Mouse (Mus musculus) right cerebral cortex, postnatal 4 days (tissue): ENCODE results near the gene Gm49027.
"Not testable (repeated sequence)": the region's sequence is repeated elsewhere in the genome, so short reads cannot be mapped to it uniquely, and the experiment has no call there.

Experiments used
- DNase-seq: peaks from one replicate; pipeline ENCODE4 v3.0.0-alpha.2; 2022

Gene Gm49027

GRCm38 (mm10) chr5:123525281-123525680 lies at the start of gene Gm49027:
Gene Gm49027, minus strand, starts transcription at chr5:123525488.
- no peak for DNase-seq

- no peak for DNase-seq
Measured at GRCm38 (mm10) chr5:123573362-123573761, 48.1 kb upstream of the Gm49027 start.

- DNase-seq, result peak; percentile 99
Measured at GRCm38 (mm10) chr5:123572357-123573186, 47.3 kb upstream of the Gm49027 start, which contains the start of gene Vps33a. Gene Vps33a, minus strand, starts transcription at chr5:123573038.

GRCm38 (mm10) chr5:123561128-123561527 lies 35.8 kb upstream of the Gm49027 start:
- DNase-seq, result no peak

- DNase-seq, result no peak
Measured at GRCm38 (mm10) chr5:123559588-123559987, 34.3 kb upstream of the Gm49027 start.

- DNase-seq, result peak; percentile 62
Measured at GRCm38 (mm10) chr5:123556451-123556850, 31.2 kb upstream of the Gm49027 start.

GRCm38 (mm10) chr5:123555693-123556092 lies 30.4 kb upstream of the Gm49027 start:
- DNase-seq, result no peak

- no peak for DNase-seq
Measured at GRCm38 (mm10) chr5:123533801-123534200, 8.5 kb upstream of the Gm49027 start.

- DNase-seq, result no peak
Measured at GRCm38 (mm10) chr5:123530056-123530455, 4.8 kb upstream of the Gm49027 start.

- DNase-seq, result no peak
Measured at GRCm38 (mm10) chr5:123528641-123529040, 3.4 kb upstream of the Gm49027 start.

GRCm38 (mm10) chr5:123525916-123526495 lies 718 bp upstream of the Gm49027 start:
- no peak for DNase-seq

GRCm38 (mm10) chr5:123524393-123524750 lies 916 bp downstream of the Gm49027 start:
- DNase-seq, result no peak

- peak; percentile 97 for DNase-seq
Measured at GRCm38 (mm10) chr5:123523692-123524392, 1.4 kb downstream of the Gm49027 start, which contains the start of gene Diablo. Gene Diablo, minus strand, starts transcription at chr5:123524176.

GRCm38 (mm10) chr5:123522166-123522565 lies 3.1 kb downstream of the Gm49027 start:
- no peak for DNase-seq

- DNase-seq, result no peak
Measured at GRCm38 (mm10) chr5:123521621-123522020, 3.7 kb downstream of the Gm49027 start.

GRCm38 (mm10) chr5:123520666-123521065 lies 4.6 kb downstream of the Gm49027 start:
- no peak for DNase-seq

- DNase-seq, result no peak
Measured at GRCm38 (mm10) chr5:123514871-123515270, 10.4 kb downstream of the Gm49027 start.

GRCm38 (mm10) chr5:123512102-123512501 lies 13.2 kb downstream of the Gm49027 start:
- DNase-seq, result no peak

- not testable (repeated sequence) for DNase-seq
Measured at GRCm38 (mm10) chr5:123511426-123511825, 13.9 kb downstream of the Gm49027 start.

- no peak for DNase-seq
Measured at GRCm38 (mm10) chr5:123510160-123510559, 15.1 kb downstream of the Gm49027 start, which contains the start of gene B3gnt4. Gene B3gnt4, plus strand, starts transcription at chr5:123510460.

GRCm38 (mm10) chr5:123508921-123509320 lies 16.4 kb downstream of the Gm49027 start:
- no peak for DNase-seq

GRCm38 (mm10) chr5:123507936-123508723 lies 17.2 kb downstream of the Gm49027 start:
- DNase-seq, result peak; percentile 93

- DNase-seq, result no peak
Measured at GRCm38 (mm10) chr5:123501973-123502372, 23.3 kb downstream of the Gm49027 start.
